Mouse (Mus musculus): Measurements from ENCODE around the gene Olfr507. TPM values are rescaled to one million over a fixed set of nuclear protein-coding genes. Genes with fewer than 3 reads are reported as not detected.

Olfr507 gene
- polyA plus RNA-seq, 1 experiment from 2014 or later = not detected

Other genes with a start within 250 kb of the Olfr507 start
- gene Olfr495, start 228.6 kb upstream of the Olfr507 start, polyA plus RNA-seq (2016; fragmentation: Nextera tagmentation; extraction: Ambion mirVana) = not detected in 2 replicates
- not detected in 2 replicates for gene Olfr497, start 201.4 kb upstream of the Olfr507 start, polyA plus RNA-seq (2016; fragmentation: Nextera tagmentation; extraction: Ambion mirVana)
- gene Olfr498, start 156.5 kb upstream of the Olfr507 start, polyA plus RNA-seq (2016; fragmentation: Nextera tagmentation; extraction: Ambion mirVana) = not detected in 2 replicates
- gene Olfr502, start 96.7 kb upstream of the Olfr507 start, polyA plus RNA-seq (2016; fragmentation: Nextera tagmentation; extraction: Ambion mirVana) = not detected in 2 replicates
- gene Olfr503, start 77.3 kb upstream of the Olfr507 start, polyA plus RNA-seq (2016; fragmentation: Nextera tagmentation; extraction: Ambion mirVana) = not detected in 2 replicates
- gene Olfr504, start 56.0 kb upstream of the Olfr507 start, polyA plus RNA-seq (2016; fragmentation: Nextera tagmentation; extraction: Ambion mirVana) = not detected in 2 replicates
- gene Olfr506, start 11.0 kb upstream of the Olfr507 start, polyA plus RNA-seq (2016; fragmentation: Nextera tagmentation; extraction: Ambion mirVana) = not detected in 2 replicates
- gene Olfr508, start 8.2 kb downstream of the Olfr507 start, polyA plus RNA-seq (2016; fragmentation: Nextera tagmentation; extraction: Ambion mirVana) = not detected in 2 replicates
- gene Olfr509, start 30.1 kb downstream of the Olfr507 start, polyA plus RNA-seq (2016; fragmentation: Nextera tagmentation; extraction: Ambion mirVana) = not detected in 2 replicates
- not detected in 2 replicates for gene Olfr510, start 44.6 kb downstream of the Olfr507 start, polyA plus RNA-seq (2016; fragmentation: Nextera tagmentation; extraction: Ambion mirVana)
- not detected in 2 replicates for gene Olfr512, start 91.5 kb downstream of the Olfr507 start, polyA plus RNA-seq (2016; fragmentation: Nextera tagmentation; extraction: Ambion mirVana)
- not detected in 2 replicates for gene Olfr513, start 129.2 kb downstream of the Olfr507 start, polyA plus RNA-seq (2016; fragmentation: Nextera tagmentation; extraction: Ambion mirVana)
- gene Olfr514, start 204.2 kb downstream of the Olfr507 start, polyA plus RNA-seq (2016; fragmentation: Nextera tagmentation; extraction: Ambion mirVana) = not detected in 2 replicates
- not detected in 2 replicates for gene Olfr516, start 228.7 kb downstream of the Olfr507 start, polyA plus RNA-seq (2016; fragmentation: Nextera tagmentation; extraction: Ambion mirVana)

Measured in neural tube, embryonic 12.5 days (tissue).